Mouse (Mus musculus) liver, adult 2 months (tissue): ENCODE data around the gene Iffo2.
A peak's percentile ranks its signal among the peaks of the same experiment; 100 is the strongest.

Experiments
- CTCF ChIP-seq: fragments of 200-500 bp; IDR thresholded peaks from 2 replicates; pipeline ENCODE4 v1.5.1; 2011; ENCODE audit warnings: low read depth, low read length, control low read depth
- POLR2A ChIP-seq: fragments of 200-500 bp; IDR thresholded peaks from 2 replicates; pipeline ENCODE4 v1.6.1; 2011; ENCODE audit warnings: low read length, control low read depth; ENCODE audit not compliant: insufficient read depth; ENCODE audit errors: extremely low read depth

GRCm38 (mm10) chr4:139614524-139615260, 84.3 kb downstream of the Iffo2 start:
- TF ChIP-seq POLR2A = no peak
- 0 out of 2 replicates have a peak, but pooled peaks have one; percentile 16 for TF ChIP-seq CTCF
